Mouse (Mus musculus): Measurements from ENCODE around the gene Fam53b. TPM values are rescaled to one million over a fixed set of nuclear protein-coding genes. Genes with fewer than 3 reads are reported as not detected.

Gene Fam53b
- total and polyA plus RNA-seq, 3 experiments: 15.6 to 30.9 (median 22.1) TPM

- in situ Hi-C loops (cut with MboI; ENCODE audit: low pct_ligation_motif_present, low pct_unique_long_range_greater_than_20kb, low sequenced_read_pairs): no loop called here
- H3K9me3 ChIP-seq (replicated peaks; ENCODE audit: low read length): no peaks in the 10 kb centered on the region
- H3K27ac ChIP-seq (ENCODE audit: insufficient read depth, low read depth): no peak overlapping the region
- H3K4me2 ChIP-seq (ENCODE audit: insufficient read depth, low read depth, poor library complexity, severe bottlenecking): no peak overlapping the region
- TF ChIP-seq IRF4 (IDR thresholded peaks at IDR 0.05; ENCODE audit: low read depth, low read length) (no peak), HCFC1 (IDR thresholded peaks at IDR 0.05; ENCODE audit: low read depth, low read length) (no peak), USF2 (conservative IDR thresholded peaks at IDR 0.05; ENCODE audit: low read depth, low read length) (no peak), GABPA (IDR thresholded peaks at IDR 0.05; ENCODE audit: insufficient replicate concordance, low read depth, low read length) (no peak), ZMIZ1 (IDR thresholded peaks at IDR 0.05; ENCODE audit: low read depth, low read length) (no peak), UBTF (IDR thresholded peaks at IDR 0.05; ENCODE audit: low read depth, low read length) (no peak), EP300 (IDR thresholded peaks at IDR 0.05; ENCODE audit: low read length) (no peak), CHD1 (IDR thresholded peaks at IDR 0.05; ENCODE audit: low read depth, low read length) (no peak), RCOR1 (conservative IDR thresholded peaks at IDR 0.05; ENCODE audit: low read depth, low read length) (no peak), MXI1 (IDR thresholded peaks at IDR 0.05; ENCODE audit: low read depth, low read length) (no peak), ELF1 (IDR thresholded peaks at IDR 0.05; ENCODE audit: low read depth, low read length) (no peak), NELFE (IDR thresholded peaks at IDR 0.05; ENCODE audit: low read depth, low read length) (no peak), ZNF384 (IDR thresholded peaks at IDR 0.05; ENCODE audit: low read depth, low read length) (no peak)
- peaks cover 34 to 93% of the 10 kb centered on the region in 2 experiments for H3K36me3 ChIP-seq (replicated peaks in 1 of 2; ENCODE audit: control insufficient read depth in 1 of 2, insufficient read depth in 1 of 2, low read length in 1 of 2)
- dilution Hi-C loops (cut with MboI; ENCODE audit: extremely low pct_ligation_motif_present, extremely low pct_unique_long_range_greater_than_20kb, low sequenced_read_pairs): no loop called here
- H3K4me3 ChIP-seq (replicated peaks in 1 of 3; ENCODE audit: low read depth in 2 of 3, low read length in 2 of 3, poor library complexity in 1 of 3): no peak overlapping the region
- H3K79me2 ChIP-seq (replicated peaks; ENCODE audit: control insufficient read depth, extremely low read depth, insufficient read depth, poor library complexity, severe bottlenecking): no peaks in the 10 kb centered on the region; the same call in 1 of the 2 replicates
- peaks cover 32 to 99% of the 10 kb centered on the region in 2 experiments for H3K4me1 ChIP-seq (ENCODE audit: control insufficient read depth in 1 of 2, insufficient read depth in 2 of 2)
- no peak for DNase-seq (ENCODE audit: extremely low read depth)
- no peak overlapping the region for H3K9ac ChIP-seq (ENCODE audit: insufficient read depth, low read depth)
- H3K27me3 ChIP-seq (replicated peaks): no peaks in the 10 kb centered on the region
These were observed 57.4 kb downstream of the Fam53b start for GRCm38 (mm10) chr7:132756325-132756724.

GRCm38 (mm10) chr7:132754389-132754750 lies 59.3 kb downstream of the Fam53b start:
- in situ Hi-C loops (cut with MboI; ENCODE audit: low pct_ligation_motif_present, low pct_unique_long_range_greater_than_20kb, low sequenced_read_pairs): no loop called here
- H3K27ac ChIP-seq (ENCODE audit: insufficient read depth, low read depth): no peak overlapping the region
- TF ChIP-seq BHLHE40 (IDR thresholded peaks at IDR 0.05; ENCODE audit: low read depth, low read length) (no peak), TBP (conservative IDR thresholded peaks at IDR 0.05; ENCODE audit: low read depth, low read length) (no peak), MAX (IDR thresholded peaks at IDR 0.05; ENCODE audit: low read length) (no peak), MEF2A (IDR thresholded peaks at IDR 0.05; ENCODE audit: borderline replicate concordance, low read depth, low read length) (no peak), UBTF (IDR thresholded peaks at IDR 0.05; ENCODE audit: low read depth, low read length) (no peak)
- DNase-seq (ENCODE audit: extremely low read depth): no peak
- H3K4me3 ChIP-seq (replicated peaks in 1 of 3; ENCODE audit: low read depth in 2 of 3, low read length in 2 of 3, poor library complexity in 1 of 3): no peak overlapping the region
- no peaks in the 10 kb centered on the region for H3K9me3 ChIP-seq (replicated peaks; ENCODE audit: low read length)
- no peaks in the 10 kb centered on the region for H3K27me3 ChIP-seq (replicated peaks)
- H3K4me2 ChIP-seq (ENCODE audit: insufficient read depth, low read depth, poor library complexity, severe bottlenecking): no peak overlapping the region
- H3K4me1 ChIP-seq (ENCODE audit: control insufficient read depth in 1 of 2, insufficient read depth in 2 of 2): peaks cover 19 to 91% of the 10 kb centered on the region in 2 experiments
- H3K36me3 ChIP-seq (replicated peaks in 1 of 2; ENCODE audit: control insufficient read depth in 1 of 2, insufficient read depth in 1 of 2, low read length in 1 of 2): peaks cover 39 to 95% of the 10 kb centered on the region in 2 experiments
- dilution Hi-C loops (cut with MboI; ENCODE audit: extremely low pct_ligation_motif_present, extremely low pct_unique_long_range_greater_than_20kb, low sequenced_read_pairs): no loop called here
- no peaks in the 10 kb centered on the region for H3K79me2 ChIP-seq (replicated peaks; ENCODE audit: control insufficient read depth, extremely low read depth, insufficient read depth, poor library complexity, severe bottlenecking)
- no peak overlapping the region for H3K9ac ChIP-seq (ENCODE audit: insufficient read depth, low read depth)

Data from CH12.LX (cell line).